ENCODE assay signal across 8 mouse cellular contexts in the genomic region with DNA sequence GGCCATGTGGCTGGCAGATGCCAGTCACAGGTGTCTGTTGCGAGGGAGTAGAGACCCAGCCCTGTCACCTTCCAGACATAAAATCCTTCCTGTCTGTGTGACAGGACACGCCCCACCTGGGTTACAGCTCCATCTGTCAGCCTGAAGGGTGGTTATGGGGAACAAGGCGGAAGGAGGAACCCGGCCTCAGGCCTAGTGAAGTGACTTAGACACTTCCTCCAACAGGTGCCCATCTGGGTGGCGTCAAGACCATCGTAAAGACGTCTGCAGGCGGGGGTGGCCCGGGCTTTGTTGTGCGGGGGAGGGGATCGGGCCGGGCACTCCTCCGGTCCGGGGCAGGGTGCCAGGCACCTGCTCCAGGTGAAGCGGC. TPM values are rescaled to one million over a fixed set of nuclear protein-coding genes. Genes with fewer than 3 reads are reported as not detected.
DNase-seq lines count a peak whose midpoint lies in the region; ATAC-seq and TF ChIP-seq lines count a peak whose summit lies in the region.

No protein-coding gene starts in this region.

- TF ChIP-seq CTCF in hindbrain, postnatal 0 days (IDR thresholded peaks at IDR 0.05; ENCODE audit: low read depth), result no peak

- WGBS in forebrain, embryonic 12.5 days, result 5% methylated on average over 15 of the region's 15 CpGs
- WGBS in hindbrain, postnatal 0 days, result 4% methylated on average over 15 of the region's 15 CpGs
- 1% methylated on average over 15 of the region's 15 CpGs for WGBS in liver, embryonic 12.5 days (ENCODE audit: insufficient replicate concordance)

- H3K27me3 ChIP-seq in forebrain, embryonic 12.5 days, result no peaks in the 10 kb centered on the region
- H3K27me3 ChIP-seq in hindbrain, postnatal 0 days (ENCODE audit: insufficient read depth, low read length), result no peaks in the 10 kb centered on the region
- no peaks in the 10 kb centered on the region for H3K27me3 ChIP-seq in liver, embryonic 12.5 days (replicated peaks)

- peak; percentile 44 to 53 for DNase-seq in right cerebral cortex, adult 2 months (ENCODE audit: low spot score in 2 of 2)
- no peak for DNase-seq in right cerebral cortex, postnatal 36 days (ENCODE audit: low spot score in 2 of 2)
- DNase-seq in c-Kit-positive CD71-positive TER-119-positive erythroid progenitor cells, embryonic 14.5 days (ENCODE audit: low spot score), result peak; percentile 47
- peak; percentile 56 for DNase-seq in hindbrain, postnatal 0 days (ENCODE audit: low spot score)
- peak; percentile 70 to 85 for DNase-seq in thymus, adult 18-20 months

- H3K4me2 ChIP-seq in forebrain, embryonic 12.5 days, result peak overlapping the region; percentile 95
- peak overlapping the region; percentile 95 for H3K4me2 ChIP-seq in hindbrain, postnatal 0 days (ENCODE audit: low read depth, low read length)
- H3K4me2 ChIP-seq in liver, embryonic 12.5 days, result peak overlapping the region; percentile 99

- H3K9ac ChIP-seq in forebrain, embryonic 12.5 days, result peak overlapping the region; percentile 90
- peak overlapping the region; percentile 96 for H3K9ac ChIP-seq in hindbrain, postnatal 0 days (replicated peaks; ENCODE audit: low read length)
- peak overlapping the region; percentile 93 for H3K9ac ChIP-seq in liver, embryonic 12.5 days

- H3K9me3 ChIP-seq in forebrain, embryonic 12.5 days, result no peaks in the 10 kb centered on the region
- no peaks in the 10 kb centered on the region for H3K9me3 ChIP-seq in hindbrain, postnatal 0 days (ENCODE audit: low read length)
- 0 out of 2 replicates have a peak, but pooled peaks cover 6% of the 10 kb centered on the region for H3K9me3 ChIP-seq in liver, embryonic 12.5 days (replicated peaks)

- ATAC-seq in forebrain, embryonic 12.5 days (ENCODE audit: low FRiP score), result peak; percentile 37
- peak; percentile 41 for ATAC-seq in hindbrain, postnatal 0 days
- ATAC-seq in liver, embryonic 12.5 days, result peak; percentile 18
- peak; percentile 67 for ATAC-seq in monocyte, adult 5-6 weeks (replicated peaks; ENCODE audit: insufficient number of reproducible peaks, low FRiP score, low TSS enrichment, poor library complexity, severe bottlenecking)

- peak overlapping the region; percentile 71; the same call in 1 of the 2 replicates for H3K27ac ChIP-seq in forebrain, embryonic 12.5 days
- peak overlapping the region; percentile 85 for H3K27ac ChIP-seq in hindbrain, postnatal 0 days
- peak overlapping the region; percentile 83 for H3K27ac ChIP-seq in liver, embryonic 12.5 days

- peaks cover 25% of the 10 kb centered on the region for H3K4me1 ChIP-seq in forebrain, embryonic 12.5 days
- H3K4me1 ChIP-seq in hindbrain, postnatal 0 days (ENCODE audit: insufficient read depth, low read length), result peaks cover 20% of the 10 kb centered on the region
- peaks cover 74% of the 10 kb centered on the region for H3K4me1 ChIP-seq in liver, embryonic 12.5 days

- no peaks in the 10 kb centered on the region for H3K36me3 ChIP-seq in forebrain, embryonic 12.5 days (replicated peaks)
- no peaks in the 10 kb centered on the region for H3K36me3 ChIP-seq in hindbrain, postnatal 0 days (ENCODE audit: insufficient read depth, low read length)
- no peaks in the 10 kb centered on the region for H3K36me3 ChIP-seq in liver, embryonic 12.5 days

- H3K4me3 ChIP-seq in forebrain, embryonic 12.5 days (replicated peaks), result peak overlapping the region; percentile 91
- H3K4me3 ChIP-seq in hindbrain, postnatal 0 days (ENCODE audit: low read length), result peak overlapping the region; percentile 90
- H3K4me3 ChIP-seq in liver, embryonic 12.5 days, result peak overlapping the region; percentile 89

RNA-seq across cellular contexts. Expression of gene Pkn1, which starts 0.7 kb away (rescaled TPM):
- polyA plus RNA-seq in forebrain, embryonic 12.5 days (2016; fragmentation: Nextera tagmentation; extraction: Ambion mirVana), result 37.1 and 38.0 TPM in 2 replicates
- total RNA-seq in hindbrain, postnatal 0 days (2014; rRNA removed), result 54.7 and 65.6 TPM in 2 replicates
- polyA plus RNA-seq in hindbrain, postnatal 0 days (2015; fragmentation: Nextera tagmentation; extraction: Ambion mirVana), result 18.2 and 21.8 TPM in 2 replicates
- 17.5 and 19.5 TPM in 2 replicates for polyA plus RNA-seq in liver, embryonic 12.5 days (2016; fragmentation: Nextera tagmentation; extraction: Ambion mirVana)
- total RNA-seq in monocyte, adult 5-6 weeks (2017), result 159 to 217 TPM (median 178 TPM) in 3 replicates

RNA-seq across cellular contexts. Expression of gene Ddx39, which starts 16.7 kb away (rescaled TPM):
- polyA plus RNA-seq in forebrain, embryonic 12.5 days (2016; fragmentation: Nextera tagmentation; extraction: Ambion mirVana), result 168 and 185 TPM in 2 replicates
- total RNA-seq in hindbrain, postnatal 0 days (2014; rRNA removed), result 36.2 and 44.6 TPM in 2 replicates
- 72.3 and 75.9 TPM in 2 replicates for polyA plus RNA-seq in hindbrain, postnatal 0 days (2015; fragmentation: Nextera tagmentation; extraction: Ambion mirVana)
- polyA plus RNA-seq in liver, embryonic 12.5 days (2016; fragmentation: Nextera tagmentation; extraction: Ambion mirVana), result 270 and 299 TPM in 2 replicates
- total RNA-seq in monocyte, adult 5-6 weeks (2017), result 51.8 to 77.1 TPM (median 60.3 TPM) in 3 replicates

RNA-seq across cellular contexts. Expression of gene Ptger1, which starts 31.8 kb away (rescaled TPM):
- polyA plus RNA-seq in forebrain, embryonic 12.5 days (2016; fragmentation: Nextera tagmentation; extraction: Ambion mirVana), result 0.91 and 0.96 TPM in 2 replicates
- 2.6 and 4.7 TPM in 2 replicates for total RNA-seq in hindbrain, postnatal 0 days (2014; rRNA removed)
- 0.40 and 0.49 TPM in 2 replicates for polyA plus RNA-seq in hindbrain, postnatal 0 days (2015; fragmentation: Nextera tagmentation; extraction: Ambion mirVana)
- polyA plus RNA-seq in liver, embryonic 12.5 days (2016; fragmentation: Nextera tagmentation; extraction: Ambion mirVana), result 0.25 and 0.41 TPM in 2 replicates
- 3.8 to 7.5 TPM (median 5.5 TPM) in 3 replicates for total RNA-seq in monocyte, adult 5-6 weeks (2017)

RNA-seq across cellular contexts. Expression of gene Adgre5, which starts 42.9 kb away (rescaled TPM):
- polyA plus RNA-seq in forebrain, embryonic 12.5 days (2016; fragmentation: Nextera tagmentation; extraction: Ambion mirVana), result 9.4 and 10.7 TPM in 2 replicates
- total RNA-seq in hindbrain, postnatal 0 days (2014; rRNA removed), result 9.2 and 10.4 TPM in 2 replicates
- polyA plus RNA-seq in hindbrain, postnatal 0 days (2015; fragmentation: Nextera tagmentation; extraction: Ambion mirVana), result 8.2 and 8.6 TPM in 2 replicates
- polyA plus RNA-seq in liver, embryonic 12.5 days (2016; fragmentation: Nextera tagmentation; extraction: Ambion mirVana), result 11.5 and 12.5 TPM in 2 replicates
- 1,127 to 1,315 TPM (median 1,167 TPM) in 3 replicates for total RNA-seq in monocyte, adult 5-6 weeks (2017)

RNA-seq across cellular contexts. Expression of gene Gipc1, which starts 45.8 kb away (rescaled TPM):
- polyA plus RNA-seq in forebrain, embryonic 12.5 days (2016; fragmentation: Nextera tagmentation; extraction: Ambion mirVana), result 201 and 214 TPM in 2 replicates
- 71.5 and 84.9 TPM in 2 replicates for total RNA-seq in hindbrain, postnatal 0 days (2014; rRNA removed)
- 114 and 121 TPM in 2 replicates for polyA plus RNA-seq in hindbrain, postnatal 0 days (2015; fragmentation: Nextera tagmentation; extraction: Ambion mirVana)
- polyA plus RNA-seq in liver, embryonic 12.5 days (2016; fragmentation: Nextera tagmentation; extraction: Ambion mirVana), result 80.0 and 80.4 TPM in 2 replicates
- 9.5 to 21.9 TPM (median 10.0 TPM) in 3 replicates for total RNA-seq in monocyte, adult 5-6 weeks (2017)

Comparison
In these comparisons a context has a peak if more than half of its experiments do, and no peak if none do; other contexts are left out.
1. DNase-seq: peak in right cerebral cortex, adult 2 months (2 of 2), c-Kit-positive CD71-positive TER-119-positive erythroid progenitor cells, embryonic 14.5 days (single experiment), hindbrain, postnatal 0 days (single experiment) and thymus, adult 18-20 months (2 of 2); none in right cerebral cortex, postnatal 36 days (0 of 2).
2. Peak in every context shown above with its lines, with median percentiles within 50 percentile points of each other: ATAC-seq, H3K27ac ChIP-seq, H3K4me2 ChIP-seq, H3K4me3 ChIP-seq and H3K9ac ChIP-seq.